Mouse (Mus musculus) small intestine, adult 2 months (tissue): ENCODE results near the gene Pygb.

ENCODE experiments used
- CTCF ChIP-seq: fragments of 200-500 bp; IDR thresholded peaks from 2 replicates; pipeline ENCODE4 v1.5.1; 2012; ENCODE audit warnings: low read depth, mild to moderate bottlenecking, control low read depth, inconsistent platforms, low read length, moderate library complexity, mixed read lengths; ENCODE audit not compliant: insufficient replicate concordance, insufficient read length; ENCODE audit errors: extremely low read depth
- POLR2A ChIP-seq: fragments of 200-500 bp; IDR thresholded peaks from 2 replicates; pipeline ENCODE4 v1.6.1; 2012; ENCODE audit warnings: low read depth, mild to moderate bottlenecking, control low read depth, inconsistent platforms, low read length, moderate library complexity

GRCm38 (mm10) chr2:150740145-150740841 lies 46.2 kb upstream of the Pygb start:
- TF ChIP-seq CTCF (no peak), POLR2A (no peak)
